Comparison of ENCODE assay signal across 2 mouse cellular contexts in the genomic region with DNA sequence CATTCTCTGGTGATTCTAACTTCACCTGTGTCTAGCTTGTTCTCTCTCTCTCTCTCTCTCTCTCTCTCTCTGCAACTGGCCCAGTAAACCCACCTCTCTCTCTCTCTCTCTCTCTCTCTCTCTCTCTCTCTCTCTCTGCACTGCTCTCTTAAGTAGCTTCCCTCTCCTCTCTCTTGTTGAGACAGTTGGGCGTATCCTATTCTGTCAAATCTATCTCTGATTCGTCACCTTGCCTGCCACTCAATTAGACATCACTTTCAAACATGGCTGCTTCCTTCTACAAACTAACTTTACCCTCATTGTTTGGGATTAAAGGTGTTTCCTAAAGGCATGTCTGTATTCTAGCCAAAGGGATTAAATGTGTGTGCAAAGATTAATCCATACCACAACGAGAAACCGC. TPM values are rescaled to one million over a fixed set of nuclear protein-coding genes. Genes with fewer than 3 reads are reported as not detected.
"Had no signal": no experiment of that assay in that cellular context is flagged by ENCODE, and none has a peak within 500 bp of the region (broad histone marks: within the 10 kb centered on the region; RNA-seq: fewer than 3 reads in every experiment).

No protein-coding gene starts in this region.

RNA-seq across cellular contexts. Expression of gene Pawr, which starts 14.4 kb away (rescaled TPM):
- total RNA-seq: common myeloid progenitor, adult 5-6 weeks; granulocyte monocyte progenitor cell, adult 5-6 weeks had no signal
